Mouse (Mus musculus): ENCODE data around the gene Bag6. TPM values are rescaled to one million over a fixed set of nuclear protein-coding genes. Genes with fewer than 3 reads are reported as not detected.

The Bag6 gene
- polyA plus RNA-seq, 1 experiment: 145 TPM

DNA sequence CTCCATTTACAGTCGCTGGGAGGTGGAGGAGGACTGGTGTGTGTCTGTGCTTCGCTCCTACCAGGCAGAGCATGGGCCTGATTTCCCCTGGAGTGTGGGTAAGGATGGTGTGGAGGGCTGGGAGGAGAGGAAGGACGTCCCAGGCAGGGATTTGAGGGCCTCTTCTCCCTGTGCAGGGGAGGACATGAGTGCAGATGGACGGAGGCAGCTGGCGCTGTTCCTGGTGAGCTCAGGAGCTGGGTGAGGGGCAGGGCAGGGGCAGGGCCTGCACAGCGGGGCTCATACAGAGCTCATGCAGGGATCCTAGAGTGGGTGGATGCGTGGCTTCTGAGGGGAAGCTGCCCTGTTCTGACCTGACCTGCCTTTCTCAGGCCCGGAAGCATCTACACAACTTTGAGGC is 32.7 kb upstream of the Bag6 start:
- H3K27me3 ChIP-seq (replicated peaks; ENCODE audit: control insufficient read depth, insufficient read depth, low read length): no peaks in the 10 kb centered on the region
- H3K36me3 ChIP-seq (ENCODE audit: control insufficient read depth, insufficient read depth, low read length): no peaks in the 10 kb centered on the region
- no peak overlapping the region for H3K4me3 ChIP-seq (ENCODE audit: insufficient read depth, low read depth, low read length)
- H3K27ac ChIP-seq (ENCODE audit: insufficient read depth, low read depth, low read length): no peak overlapping the region
- 67% methylated on average over 8 of the region's 8 CpGs for WGBS
- TF ChIP-seq POLR2A (IDR thresholded peaks at IDR 0.05; ENCODE audit: low read depth, low read length) (no peak), CTCF (conservative IDR thresholded peaks at IDR 0.05; ENCODE audit: insufficient read depth, insufficient read length, low read depth, low read length) (no peak)
- no peak for DNase-seq
- peaks cover 4% of the 10 kb centered on the region; the same call in 1 of the 2 replicates for H3K4me1 ChIP-seq (ENCODE audit: control insufficient read depth, insufficient read depth, low read length)

DNA sequence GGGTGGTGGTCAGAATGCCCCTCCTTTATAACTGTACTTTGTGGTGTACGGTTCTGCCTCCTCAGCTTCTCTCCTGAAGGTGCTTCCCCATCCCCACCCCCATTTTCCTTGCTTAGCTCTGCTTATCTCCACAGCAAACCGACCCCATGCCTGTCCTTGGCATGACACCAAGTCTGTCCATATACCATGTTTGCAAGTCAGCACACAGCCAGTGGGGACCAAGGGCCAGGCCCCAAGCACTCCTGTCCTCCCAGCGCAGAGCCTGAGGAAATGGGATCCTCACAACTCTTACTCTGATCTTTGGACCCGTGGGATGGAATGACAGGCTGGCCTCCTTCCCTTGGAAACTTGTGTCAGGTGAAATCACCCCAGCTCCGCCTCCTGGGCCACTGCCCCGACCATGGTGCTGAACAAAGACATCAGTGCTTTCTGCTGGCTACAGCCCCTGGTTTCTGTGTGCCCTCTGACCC is 31.7 kb upstream of the Bag6 start:
- no peak for TF ChIP-seq CTCF (conservative IDR thresholded peaks at IDR 0.05; ENCODE audit: insufficient read depth, insufficient read length, low read depth, low read length)
- TF ChIP-seq POLR2A (IDR thresholded peaks at IDR 0.05; ENCODE audit: low read depth, low read length): no peak
- 32% methylated on average over 6 of the region's 6 CpGs for WGBS
- Histone ChIP-seq H3K27ac (ENCODE audit: insufficient read depth, low read depth, low read length) (peak overlapping the region; percentile 26), H3K4me3 (ENCODE audit: insufficient read depth, low read depth, low read length) (no peak overlapping the region), H3K36me3 (ENCODE audit: control insufficient read depth, insufficient read depth, low read length) (no peaks in the 10 kb centered on the region), H3K4me1 (ENCODE audit: control insufficient read depth, insufficient read depth, low read length) (peaks cover 4% of the 10 kb centered on the region; the same call in 1 of the 2 replicates), H3K27me3 (replicated peaks; ENCODE audit: control insufficient read depth, insufficient read depth, low read length) (no peaks in the 10 kb centered on the region)
- peak; percentile 90 for DNase-seq

DNA sequence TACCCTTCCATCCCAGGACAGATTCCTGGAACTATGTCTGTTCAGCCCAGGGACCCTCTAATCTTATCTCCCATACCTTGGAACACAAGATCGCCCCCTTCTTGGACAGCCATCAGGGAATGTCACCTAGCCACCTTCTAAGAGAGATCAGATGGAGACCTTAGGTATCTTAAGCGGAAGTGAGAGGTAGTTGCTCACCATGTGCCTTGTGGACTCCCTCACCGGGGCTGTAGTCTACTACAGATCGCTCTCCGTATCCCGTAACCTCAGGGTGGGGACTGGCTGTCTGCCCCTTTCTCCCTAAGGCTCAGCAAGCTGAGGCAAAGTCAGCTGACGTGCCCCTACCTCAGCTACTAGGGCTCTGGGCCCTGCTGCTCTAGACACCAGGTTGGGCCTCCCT is 30.9 kb upstream of the Bag6 start:
- TF ChIP-seq POLR2A (IDR thresholded peaks at IDR 0.05; ENCODE audit: low read depth, low read length): no peak
- no peak for TF ChIP-seq CTCF (conservative IDR thresholded peaks at IDR 0.05; ENCODE audit: insufficient read depth, insufficient read length, low read depth, low read length)
- Histone ChIP-seq H3K27ac (ENCODE audit: insufficient read depth, low read depth, low read length) (no peak overlapping the region), H3K4me1 (ENCODE audit: control insufficient read depth, insufficient read depth, low read length) (peaks cover 4% of the 10 kb centered on the region; the same call in 1 of the 2 replicates), H3K4me3 (ENCODE audit: insufficient read depth, low read depth, low read length) (no peak overlapping the region), H3K27me3 (replicated peaks; ENCODE audit: control insufficient read depth, insufficient read depth, low read length) (no peaks in the 10 kb centered on the region), H3K36me3 (ENCODE audit: control insufficient read depth, insufficient read depth, low read length) (no peaks in the 10 kb centered on the region)
- 94% methylated on average over 7 of the region's 7 CpGs for WGBS
- no peak for DNase-seq

DNA sequence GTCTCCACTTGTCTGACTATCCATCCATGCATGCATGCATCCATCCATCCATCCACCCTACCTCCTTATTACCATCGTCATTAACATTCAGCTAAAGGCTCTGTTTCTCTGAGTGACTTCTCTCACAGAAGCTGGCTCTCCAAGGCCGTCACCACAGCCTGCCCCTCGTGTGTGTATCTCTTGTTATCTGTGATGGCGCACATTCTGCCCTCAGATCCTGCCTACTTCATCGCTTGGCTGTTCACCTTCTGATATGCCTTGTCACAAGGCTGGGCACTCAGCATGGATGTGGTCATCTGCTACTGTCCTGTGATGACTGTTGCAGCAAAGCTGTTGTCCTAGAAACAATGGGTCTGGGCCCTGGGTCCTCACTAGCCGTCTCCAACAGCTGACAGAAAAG is 30.2 kb upstream of the Bag6 start:
- 78% methylated on average over 6 of the region's 6 CpGs for whole genome bisulfite sequencing
- H3K27me3 ChIP-seq (replicated peaks; ENCODE audit: control insufficient read depth, insufficient read depth, low read length): no peaks in the 10 kb centered on the region
- no peak overlapping the region for H3K27ac ChIP-seq (ENCODE audit: insufficient read depth, low read depth, low read length)
- peaks cover 4% of the 10 kb centered on the region; the same call in 1 of the 2 replicates for H3K4me1 ChIP-seq (ENCODE audit: control insufficient read depth, insufficient read depth, low read length)
- no peak overlapping the region for H3K4me3 ChIP-seq (ENCODE audit: insufficient read depth, low read depth, low read length)
- DNase-seq: no peak
- TF ChIP-seq CTCF (conservative IDR thresholded peaks at IDR 0.05; ENCODE audit: insufficient read depth, insufficient read length, low read depth, low read length): no peak
- no peak for TF ChIP-seq POLR2A (IDR thresholded peaks at IDR 0.05; ENCODE audit: low read depth, low read length)
- no peaks in the 10 kb centered on the region for H3K36me3 ChIP-seq (ENCODE audit: control insufficient read depth, insufficient read depth, low read length)

DNA sequence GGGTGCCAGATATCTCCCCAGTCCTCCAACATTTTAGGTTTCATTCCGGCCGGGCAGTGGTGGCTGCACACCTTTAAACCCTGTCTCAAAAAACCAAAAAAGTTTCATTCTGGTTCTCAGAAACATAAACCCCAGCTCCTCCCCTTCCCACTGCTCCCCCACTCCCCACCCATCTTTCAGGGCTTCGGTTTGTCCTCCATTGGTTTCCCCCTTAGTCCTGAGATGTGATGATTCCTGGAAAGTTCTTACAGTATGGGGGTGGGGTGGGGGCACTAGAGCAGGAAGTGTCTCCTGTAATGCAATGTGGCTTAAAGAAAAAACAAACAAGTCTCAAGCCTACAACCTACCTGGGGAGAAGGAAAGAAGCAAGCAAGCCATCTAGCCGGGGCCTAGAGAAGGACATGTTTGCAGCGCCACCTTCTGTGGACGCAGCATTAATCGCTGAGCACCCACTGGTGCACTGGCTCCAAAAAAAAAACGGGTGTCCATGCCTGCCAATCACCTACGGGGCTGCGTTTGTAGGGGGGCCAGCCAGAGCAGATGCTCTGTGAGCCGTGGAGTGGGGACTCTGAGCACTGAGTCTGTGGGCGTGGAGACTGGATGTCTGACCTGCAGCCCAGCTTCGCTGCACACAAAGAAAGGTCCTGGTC is 29.1 kb upstream of the Bag6 start:
- Histone ChIP-seq H3K4me1 (ENCODE audit: control insufficient read depth, insufficient read depth, low read length) (peaks cover 4% of the 10 kb centered on the region; the same call in 1 of the 2 replicates), H3K4me3 (ENCODE audit: insufficient read depth, low read depth, low read length) (no peak overlapping the region), H3K27me3 (replicated peaks; ENCODE audit: control insufficient read depth, insufficient read depth, low read length) (no peaks in the 10 kb centered on the region), H3K27ac (ENCODE audit: insufficient read depth, low read depth, low read length) (no peak overlapping the region), H3K36me3 (ENCODE audit: control insufficient read depth, insufficient read depth, low read length) (no peaks in the 10 kb centered on the region)
- peak; percentile 64 for TF ChIP-seq CTCF (conservative IDR thresholded peaks at IDR 0.05; ENCODE audit: insufficient read depth, insufficient read length, low read depth, low read length)
- TF ChIP-seq POLR2A (IDR thresholded peaks at IDR 0.05; ENCODE audit: low read depth, low read length): no peak
- 24% methylated on average over 13 of the region's 13 CpGs for WGBS
- DNase-seq: peak; percentile 54

DNA sequence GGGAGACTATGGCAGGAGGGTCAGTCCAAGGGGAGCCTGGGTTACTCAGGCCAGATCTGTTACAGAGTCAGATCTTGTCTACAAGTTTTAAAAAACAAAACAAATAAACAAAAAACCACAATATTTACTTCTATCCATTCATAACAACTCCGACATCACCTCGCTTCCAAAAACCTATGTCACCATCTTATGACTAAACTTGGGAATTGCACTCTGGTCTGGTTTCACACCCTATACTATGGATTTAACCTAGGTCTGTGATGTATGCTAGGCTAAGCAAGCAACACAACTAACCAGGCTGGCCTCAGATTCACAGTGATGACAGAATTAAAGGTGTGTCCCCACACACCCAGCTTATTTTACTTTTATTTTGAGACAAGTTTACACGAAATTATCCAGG is 28.5 kb upstream of the Bag6 start:
- DNase-seq: no peak
- Histone ChIP-seq H3K27ac (ENCODE audit: insufficient read depth, low read depth, low read length) (no peak overlapping the region), H3K27me3 (replicated peaks; ENCODE audit: control insufficient read depth, insufficient read depth, low read length) (no peaks in the 10 kb centered on the region), H3K4me3 (ENCODE audit: insufficient read depth, low read depth, low read length) (no peak overlapping the region), H3K36me3 (ENCODE audit: control insufficient read depth, insufficient read depth, low read length) (no peaks in the 10 kb centered on the region), H3K4me1 (ENCODE audit: control insufficient read depth, insufficient read depth, low read length) (peaks cover 4% of the 10 kb centered on the region; the same call in 1 of the 2 replicates)
- 63% methylated on average over 3 of the region's 3 CpGs for WGBS
- no peak for TF ChIP-seq CTCF (conservative IDR thresholded peaks at IDR 0.05; ENCODE audit: insufficient read depth, insufficient read length, low read depth, low read length)
- TF ChIP-seq POLR2A (IDR thresholded peaks at IDR 0.05; ENCODE audit: low read depth, low read length): no peak

DNA sequence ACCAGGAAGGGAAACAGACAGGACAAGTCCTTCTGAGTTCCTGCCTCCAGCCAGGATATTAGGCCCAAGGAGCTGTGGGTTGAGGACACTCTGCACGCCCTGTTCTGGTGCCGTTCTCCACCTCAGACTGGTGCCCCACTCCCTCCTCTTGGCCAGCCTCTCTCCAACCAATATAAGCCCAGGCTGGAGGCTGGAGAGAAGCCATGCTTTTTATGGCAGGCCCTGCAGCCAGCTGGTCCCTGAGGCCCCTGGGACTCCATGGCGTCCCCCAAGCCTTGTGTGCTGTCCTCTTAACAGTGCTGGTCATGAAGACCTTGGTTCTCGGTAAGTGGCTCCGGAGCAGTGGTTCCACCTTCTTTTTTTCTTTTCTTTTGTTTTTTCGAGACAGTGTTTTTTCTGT is 26.9 kb upstream of the Bag6 start, which contains the start of gene Ly6g5c:
Ly6g5c (plus strand) TSS at position 183 of the 400 bp plus-strand sequence.
- 83% methylated on average over 6 of the region's 6 CpGs for WGBS
- no peaks in the 10 kb centered on the region for H3K36me3 ChIP-seq (ENCODE audit: control insufficient read depth, insufficient read depth, low read length)
- peaks cover 4% of the 10 kb centered on the region; the same call in 1 of the 2 replicates for H3K4me1 ChIP-seq (ENCODE audit: control insufficient read depth, insufficient read depth, low read length)
- no peak within 1 kb of the TSS for H3K27ac ChIP-seq (ENCODE audit: insufficient read depth, low read depth, low read length)
- H3K27me3 ChIP-seq (replicated peaks; ENCODE audit: control insufficient read depth, insufficient read depth, low read length): no peaks in the 10 kb centered on the region
- no peak for DNase-seq
- TF ChIP-seq POLR2A (IDR thresholded peaks at IDR 0.05; ENCODE audit: low read depth, low read length) (no peak), CTCF (conservative IDR thresholded peaks at IDR 0.05; ENCODE audit: insufficient read depth, insufficient read length, low read depth, low read length) (no peak)
- no peak within 1 kb of the TSS for H3K4me3 ChIP-seq (ENCODE audit: insufficient read depth, low read depth, low read length)

Data from kidney, adult 2 months (tissue).